Mouse (Mus musculus) left cerebral cortex, adult 8-10 months (tissue): ENCODE measurements around the gene Olfr642. TPM values are rescaled to one million over a fixed set of nuclear protein-coding genes. Genes with fewer than 3 reads are reported as not detected.

Source experiments
- DNase-seq, 2 experiments: peaks; one replicate each; pipeline ENCODE4 v3.0.0; 2022; ENCODE audit warnings: low spot score in 2 of 2
- total RNA-seq, 4 experiments: library from RNA; stranded (reverse); gene quantifications; 2 replicates each; pipeline ENCODE4 v1.2.4; 2022

Gene Olfr642
- total RNA-seq = not detected

DNA sequence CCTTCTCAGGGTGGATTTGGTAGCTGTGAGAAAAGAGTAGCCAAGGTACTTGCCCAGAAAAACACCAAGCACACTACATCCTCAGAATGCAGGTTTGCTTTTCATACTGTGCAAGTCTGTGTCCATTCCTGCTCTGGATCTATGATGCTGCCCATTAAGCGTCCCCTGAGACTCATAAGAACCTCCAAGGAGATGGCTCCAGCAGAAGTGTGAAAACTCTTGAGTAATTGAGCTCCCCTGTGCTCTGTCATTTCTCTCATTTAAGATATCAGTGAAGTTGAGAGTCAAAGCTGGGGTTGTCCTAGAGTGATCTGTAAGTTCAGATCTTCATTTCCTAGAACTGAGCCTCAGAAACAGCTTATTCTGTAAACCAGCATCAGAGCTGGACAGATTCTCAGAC, at the start of gene Olfr642:
Olfr642 (minus strand) TSS at position 101 of the 400 bp plus-strand sequence.
- DNase-seq = no peak

DNA sequence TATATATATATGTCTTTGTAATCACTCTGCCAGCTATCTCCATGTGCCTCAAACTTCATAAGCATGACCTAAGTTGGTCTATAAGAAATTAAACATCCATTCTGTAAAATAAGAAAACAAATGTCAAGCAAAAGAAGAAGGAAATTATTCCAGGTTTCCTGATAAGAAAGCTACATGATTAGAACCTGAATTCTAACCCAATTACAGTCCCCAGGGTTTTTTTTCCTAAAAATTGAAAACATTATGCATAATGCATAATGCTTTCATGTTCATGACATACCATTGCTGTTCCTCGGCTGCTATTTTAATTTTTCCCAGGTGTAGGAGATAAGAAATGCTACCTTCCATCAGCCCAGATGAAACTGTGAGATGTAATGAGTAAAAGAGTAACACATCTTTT, 32.9 kb upstream of the Olfr642 start, which contains the start of gene Olfr645:
Olfr645 (minus strand) TSS at position 101 of the 400 bp plus-strand sequence.
- no peak for DNase-seq

DNA sequence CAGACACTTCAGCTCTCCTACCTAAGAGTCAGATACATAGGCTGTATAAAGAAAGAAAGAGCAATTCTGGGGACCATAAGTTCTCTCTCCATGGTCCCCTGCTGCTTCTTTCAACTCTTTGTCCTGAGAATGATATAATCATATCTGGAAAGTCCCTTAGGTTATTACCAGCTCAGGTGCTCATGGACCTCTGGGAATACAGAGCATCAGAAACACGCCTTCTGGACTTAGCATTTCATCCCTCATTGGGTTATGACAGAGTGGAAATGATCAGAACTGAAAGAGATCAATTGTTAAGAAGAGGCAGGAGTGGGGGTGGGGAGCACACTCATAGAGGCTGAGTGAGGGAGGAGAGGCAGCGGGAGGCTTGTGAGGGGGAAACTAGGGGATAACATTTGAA, 19.3 kb upstream of the Olfr642 start, which contains the start of gene Olfr644:
Olfr644 (minus strand) TSS at position 101 of the 400 bp plus-strand sequence.
- DNase-seq = no peak

DNA sequence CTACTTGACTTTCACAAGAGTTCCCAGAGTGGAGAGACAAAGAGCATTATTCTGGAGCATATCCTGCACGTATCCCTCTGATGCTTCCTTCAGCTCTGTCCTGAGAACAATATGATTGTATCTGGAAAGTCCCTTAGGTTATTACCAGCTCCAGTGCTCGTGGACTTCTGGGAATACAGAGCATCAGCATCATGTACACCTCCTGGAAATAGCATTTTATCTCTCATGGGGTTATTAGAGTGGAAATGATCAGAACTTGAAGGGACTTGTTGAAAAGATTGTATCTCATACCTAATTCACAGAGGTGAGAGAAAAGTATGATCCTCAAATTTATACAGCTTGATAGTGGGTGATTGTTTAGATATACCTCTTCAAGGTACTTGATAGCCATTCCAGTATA, 8.9 kb upstream of the Olfr642 start, which contains the start of gene 4930516K23Rik:
4930516K23Rik (minus strand) TSS at position 101 of the 400 bp plus-strand sequence.
- DNase-seq = no peak

DNA sequence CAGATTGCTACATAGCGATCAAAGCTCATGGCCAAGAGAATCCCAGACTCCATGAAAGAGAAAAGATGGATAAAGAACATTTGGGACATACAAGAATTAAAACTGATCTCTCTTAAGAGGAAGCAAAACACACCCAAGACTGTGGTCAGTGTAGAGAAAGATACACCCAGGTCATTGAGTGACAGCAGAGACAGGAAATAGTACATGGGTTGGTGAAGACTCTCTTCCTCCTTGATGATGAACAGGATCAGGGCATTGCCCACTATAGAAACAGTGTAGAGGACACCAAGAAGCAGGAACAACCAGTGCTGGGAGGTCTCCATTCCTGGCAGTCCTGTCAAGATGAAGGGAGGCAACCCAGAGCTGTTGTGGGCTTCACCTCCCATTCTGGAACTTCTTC, 6.7 kb upstream of the Olfr642 start:
- no peak for DNase-seq

DNA sequence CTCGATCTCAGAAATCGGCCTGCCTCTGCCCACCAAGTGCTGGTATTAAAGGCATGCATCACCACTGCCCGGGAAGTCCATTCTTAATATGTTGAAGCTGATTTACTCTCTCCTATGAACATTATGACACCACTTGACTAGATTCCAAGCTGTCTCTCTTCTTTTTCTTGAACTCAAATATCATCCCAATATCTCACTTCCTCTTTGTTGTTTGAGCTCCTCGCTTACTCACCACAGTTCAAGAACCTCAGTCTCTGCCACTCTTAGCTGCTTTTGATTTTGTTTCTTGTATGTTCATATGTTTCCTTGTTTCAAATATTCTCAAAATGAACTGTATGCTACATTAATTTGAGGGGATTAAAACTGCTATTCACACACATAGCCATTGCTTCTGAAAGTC, 1.7 kb downstream of the Olfr642 start:
- no peak for DNase-seq

DNA sequence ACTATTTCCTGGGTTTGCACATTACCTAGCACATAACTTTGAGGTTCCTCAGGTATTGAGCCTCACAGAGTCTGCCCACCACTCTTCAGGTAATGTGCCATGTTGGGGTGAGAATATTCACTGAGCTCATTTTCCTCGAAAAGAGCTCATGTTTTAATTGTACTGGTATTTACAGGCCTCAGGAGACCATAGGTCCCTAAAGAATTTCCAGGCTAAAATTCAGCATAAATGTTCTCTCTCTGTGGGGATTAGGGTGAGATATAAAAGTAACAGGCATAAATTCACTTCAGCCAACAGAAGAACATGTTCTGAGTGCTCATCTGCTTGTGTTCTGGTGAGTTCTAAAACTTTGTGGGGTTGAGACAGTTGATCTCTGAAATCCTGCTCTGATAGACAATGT, 17.3 kb downstream of the Olfr642 start, which contains the start of gene Olfr641:
Olfr641 (plus strand) TSS at position 301 of the 400 bp plus-strand sequence.
- DNase-seq = no peak

DNA sequence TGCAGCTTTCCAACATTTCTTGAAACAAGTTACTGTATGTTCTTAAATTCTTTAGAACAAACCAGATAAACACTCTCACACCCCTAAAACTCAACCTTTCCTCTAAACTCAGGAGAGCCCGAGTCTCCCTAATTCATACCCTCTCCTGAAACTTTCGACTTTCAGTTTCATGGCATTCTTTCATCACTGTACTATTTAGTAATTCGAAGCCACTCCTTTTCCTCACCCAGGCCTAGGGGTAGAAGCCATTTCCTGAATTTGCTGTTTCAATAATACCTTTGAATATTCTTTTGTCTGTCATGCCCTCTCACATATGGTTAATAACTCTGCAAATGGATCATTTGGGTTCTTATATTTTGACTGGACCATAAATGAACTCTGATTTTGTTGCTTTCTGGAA, 25.5 kb downstream of the Olfr642 start:
- no peak for DNase-seq

DNA sequence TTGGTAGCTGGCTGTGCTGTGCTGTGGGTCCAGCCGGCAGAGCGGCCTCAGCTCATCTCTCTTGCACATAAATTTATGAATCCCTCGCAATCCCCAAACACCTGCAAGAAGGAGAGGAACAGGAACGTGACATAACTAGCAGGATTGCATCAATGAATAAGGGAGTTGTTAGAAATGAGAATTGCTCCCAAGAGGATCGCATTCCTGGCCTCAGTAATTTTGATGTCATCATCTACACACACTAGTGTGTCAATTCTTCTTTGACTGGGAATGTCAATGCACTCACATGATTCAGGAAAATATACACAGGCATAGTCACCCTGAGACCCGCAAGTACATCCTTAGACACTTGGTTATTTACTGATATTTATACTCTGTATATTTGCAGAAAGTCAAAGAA, 27.0 kb downstream of the Olfr642 start, which contains the start of gene Olfr640:
Olfr640 (minus strand) TSS at position 101 of the 400 bp plus-strand sequence.
- DNase-seq = no peak

DNA sequence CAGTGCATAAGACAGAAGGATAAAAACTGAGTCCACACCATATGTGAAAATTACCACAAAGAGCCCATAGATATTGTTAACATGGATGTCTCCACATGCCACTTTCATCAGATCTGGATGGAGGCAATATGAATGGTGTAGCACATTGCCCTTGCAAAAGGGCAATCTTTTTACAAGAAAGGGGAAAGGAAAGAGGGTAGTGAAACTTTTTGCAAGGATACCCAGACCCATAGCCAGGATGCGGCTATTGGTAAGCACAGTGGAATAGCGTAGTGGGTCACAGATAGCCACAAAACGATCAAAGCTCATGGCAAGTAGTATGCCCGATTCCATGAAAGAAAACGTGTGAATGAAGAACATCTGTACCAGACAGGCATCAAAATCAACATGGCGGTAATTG, 30.8 kb downstream of the Olfr642 start:
- no peak for DNase-seq

DNA sequence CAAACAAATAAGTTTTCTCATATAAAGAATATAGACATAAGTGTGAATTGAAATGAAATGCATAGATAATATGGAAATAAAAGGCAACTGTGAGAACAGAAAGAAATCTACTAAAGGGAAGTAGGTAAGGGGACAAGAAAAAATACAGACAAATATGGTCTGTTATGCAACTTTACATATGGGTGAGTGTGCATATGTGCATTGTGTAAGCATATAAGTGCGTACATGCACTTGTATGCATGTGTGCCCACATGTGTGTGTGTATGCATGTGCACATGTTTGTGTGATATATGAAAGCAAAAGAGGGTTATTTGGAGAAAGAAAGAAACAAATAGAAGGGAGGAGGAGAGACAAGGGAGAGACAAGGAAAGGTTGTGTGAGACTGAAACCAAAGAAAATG, 33.5 kb downstream of the Olfr642 start:
- no peak for DNase-seq

DNA sequence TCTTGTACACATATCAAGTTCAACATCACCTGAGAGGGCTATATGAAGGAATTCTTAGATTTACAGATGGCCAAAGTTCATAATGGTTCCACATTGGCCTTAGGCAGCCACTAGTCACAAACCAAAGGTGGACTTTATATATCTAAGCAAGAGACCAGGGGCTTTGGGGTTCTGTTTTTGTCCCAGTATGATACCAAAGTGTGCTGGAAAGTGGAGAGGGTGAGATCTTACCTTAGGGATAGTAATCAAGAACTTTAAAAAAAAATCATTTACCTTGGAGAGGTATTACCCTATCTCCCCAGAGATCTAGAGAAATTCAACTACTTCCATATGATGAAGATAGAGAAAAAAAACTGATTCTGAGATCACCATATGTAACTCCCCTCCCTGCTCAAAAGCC, 35.3 kb downstream of the Olfr642 start, which contains the start of gene Olfr639:
Olfr639 (minus strand) TSS at position 101 of the 400 bp plus-strand sequence.
- no peak for DNase-seq

DNA sequence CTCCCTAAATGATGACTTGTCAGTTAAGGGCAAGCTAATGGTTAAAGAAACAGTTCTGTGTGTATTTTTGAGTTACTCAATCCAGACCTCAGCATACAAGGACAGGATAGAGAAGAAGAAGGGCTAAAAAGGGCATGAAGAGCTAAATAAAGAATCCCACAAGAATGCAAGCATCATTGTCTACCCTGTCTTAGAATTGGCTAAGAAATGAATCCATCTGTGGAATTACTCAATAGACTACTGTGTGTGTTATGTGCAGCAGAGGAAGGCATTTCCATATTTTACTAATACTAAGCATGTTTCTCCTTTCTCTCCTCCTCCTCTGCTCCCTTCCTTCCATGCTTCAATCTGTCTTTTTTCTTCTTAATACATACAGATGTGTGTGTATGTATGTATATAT, 53.3 kb downstream of the Olfr642 start:
- DNase-seq = no peak

DNA sequence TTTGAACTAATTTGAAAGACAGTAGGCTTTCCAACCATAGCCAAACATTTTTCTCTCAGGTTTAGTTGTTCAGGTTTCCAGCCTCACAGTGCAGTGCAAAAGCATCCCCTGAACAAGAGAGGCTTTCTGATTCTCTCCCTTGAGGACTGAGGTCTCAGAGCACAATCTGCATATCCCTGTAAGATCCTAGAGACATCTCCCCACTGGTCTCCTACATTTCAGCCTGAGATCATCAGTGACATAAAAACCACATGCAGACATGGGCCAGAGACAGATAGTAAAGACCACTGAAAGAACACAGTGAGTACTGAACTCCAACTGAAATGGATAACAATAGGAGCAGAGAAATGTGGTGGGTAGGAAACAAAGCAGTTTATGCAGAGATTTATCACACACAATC, 54.0 kb downstream of the Olfr642 start, which contains the start of gene Olfr638:
Olfr638 (plus strand) TSS at position 301 of the 400 bp plus-strand sequence.
- DNase-seq = no peak

Other genes starting within 250 kb of the Olfr642 start
- 10 to 100 TPM; 16.8 to 31.9 (median 25.7) TPM for gene Hbb-bt, start 238.7 kb downstream of the Olfr642 start, total RNA-seq
- gene Hbb-bs, start 224.6 kb downstream of the Olfr642 start, total RNA-seq = 100 to 1,000 TPM; 204 to 381 (median 262) TPM
- not detected for gene Hbb-bh2, start 212.1 kb downstream of the Olfr642 start, total RNA-seq
- not detected for gene Hbb-bh1, start 209.5 kb downstream of the Olfr642 start, total RNA-seq
- under 1 TPM in 1 of 4 experiments, not detected in 3; 0.57 TPM for gene Hbb-y, start 199.4 kb downstream of the Olfr642 start, total RNA-seq
- not detected for gene Olfr66, start 166.4 kb downstream of the Olfr642 start, total RNA-seq
- gene Olfr64, start 158.2 kb downstream of the Olfr642 start, total RNA-seq = not detected
- gene Olfr65, start 149.2 kb downstream of the Olfr642 start, total RNA-seq = not detected
- not detected for gene Olfr631, start 123.8 kb downstream of the Olfr642 start, total RNA-seq
- not detected for gene Olfr632, start 118.3 kb downstream of the Olfr642 start, total RNA-seq
- not detected for gene Olfr633, start 108.2 kb downstream of the Olfr642 start, total RNA-seq
- under 1 TPM in 3 of 4 experiments, not detected in 1; 0.05 to 0.08 (median 0.07) TPM for gene Olfr635, start 81.5 kb downstream of the Olfr642 start, total RNA-seq
- not detected for gene Olfr638, start 53.9 kb downstream of the Olfr642 start, total RNA-seq
- under 1 TPM; 0.11 to 0.19 (median 0.14) TPM for gene Olfr639, start 35.4 kb downstream of the Olfr642 start, total RNA-seq
- not detected for gene Olfr640, start 27.1 kb downstream of the Olfr642 start, total RNA-seq
- not detected for gene Olfr641, start 17.2 kb downstream of the Olfr642 start, total RNA-seq
- gene 4930516K23Rik, start 8.8 kb upstream of the Olfr642 start, total RNA-seq = not detected
- not detected for gene Olfr644, start 19.2 kb upstream of the Olfr642 start, total RNA-seq
- not detected for gene Olfr645, start 32.8 kb upstream of the Olfr642 start, total RNA-seq
- not detected for gene Olfr646, start 52.2 kb upstream of the Olfr642 start, total RNA-seq
- gene Ubqln5, start 77.2 kb upstream of the Olfr642 start, total RNA-seq = not detected
- gene Olfr643, start 84.7 kb upstream of the Olfr642 start, total RNA-seq = not detected
- gene Ubqln3, start 90.6 kb upstream of the Olfr642 start, total RNA-seq = not detected
- gene Ubqlnl, start 97.9 kb upstream of the Olfr642 start, total RNA-seq = not detected
- not detected for gene Olfm5, start 112.2 kb upstream of the Olfr642 start, total RNA-seq
- gene Olfr648, start 130.7 kb upstream of the Olfr642 start, total RNA-seq = under 1 TPM in 3 of 4 experiments, not detected in 1; 0.25 to 0.46 (median 0.28) TPM
- not detected for gene Olfr649, start 143.3 kb upstream of the Olfr642 start, total RNA-seq
- under 1 TPM in 2 of 4 experiments, not detected in 2; 0.25 to 0.46 TPM for gene Trim6, start 166.1 kb upstream of the Olfr642 start, total RNA-seq
- gene Trim34a, start 191.8 kb upstream of the Olfr642 start, total RNA-seq = 1 to 10 TPM; 1.3 to 2.8 (median 1.9) TPM
- gene Trim5, start 235.4 kb upstream of the Olfr642 start, total RNA-seq = 1 to 10 TPM in 1 of 4 experiments, under 1 TPM in 3; 0.33 to 1.1 (median 0.83) TPM